Mouse (Mus musculus): ENCODE results near the gene Adk.

- no peak for TF ChIP-seq CTCF (IDR thresholded peaks at IDR 0.05; ENCODE audit: low read depth, low read length)
- no peak for TF ChIP-seq POLR2A (IDR thresholded peaks at IDR 0.05; ENCODE audit: borderline replicate concordance, low read depth, low read length)
These were observed 314.7 kb downstream of the Adk start for GRCm38 (mm10) chr14:21367095-21367494.

Measured in bone marrow macrophage, adult 2 months (primary cell).